Comparison of ENCODE assay signal across 17 mouse cellular contexts in the genomic region with DNA sequence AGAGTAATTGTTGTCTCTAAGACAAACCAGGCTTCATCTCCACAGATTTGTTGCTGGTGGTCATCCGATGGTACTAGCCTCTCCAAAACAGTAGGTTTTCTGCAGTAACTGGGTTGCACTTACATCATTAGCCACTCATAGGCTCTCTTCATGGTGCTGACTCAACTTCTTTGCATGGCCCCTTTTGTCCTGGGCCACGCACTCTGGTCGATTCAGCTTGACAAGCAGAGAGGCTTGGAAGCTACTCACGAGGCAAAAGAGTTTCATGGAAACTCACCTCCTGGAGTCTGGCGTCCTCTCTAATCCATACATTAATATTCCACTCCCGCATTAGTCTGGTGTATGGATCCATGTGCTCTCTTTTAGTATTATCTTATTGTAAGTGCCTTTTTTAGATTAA.
"Had no signal": no experiment of that assay in that cellular context is flagged by ENCODE, and none has a peak within 500 bp of the region (broad histone marks: within the 10 kb centered on the region; RNA-seq: fewer than 3 reads in every experiment).

No protein-coding gene starts in this region.

- H3K27me3 ChIP-seq: neural tube, embryonic 12.5 days; neural tube, embryonic 13.5 days; neural tube, embryonic 15.5 days; stomach, embryonic 15.5 days had no signal

- H3K4me1 ChIP-seq: neural tube, embryonic 12.5 days; neural tube, embryonic 13.5 days; neural tube, embryonic 15.5 days; stomach, embryonic 15.5 days had no signal

- H3K36me3 ChIP-seq: neural tube, embryonic 12.5 days; neural tube, embryonic 13.5 days; neural tube, embryonic 15.5 days; stomach, embryonic 15.5 days had no signal

- H3K9me3 ChIP-seq: neural tube, embryonic 15.5 days; stomach, embryonic 15.5 days had no signal

- H3K27ac ChIP-seq: neural tube, embryonic 12.5 days; neural tube, embryonic 13.5 days; neural tube, embryonic 15.5 days; stomach, embryonic 15.5 days; stomach, postnatal 0 days had no signal

- H3K4me3 ChIP-seq: neural tube, embryonic 12.5 days; neural tube, embryonic 13.5 days; neural tube, embryonic 15.5 days; stomach, embryonic 15.5 days had no signal

- DNase-seq: retina, postnatal 1 day; right cerebral cortex, adult 18-20 months; right cerebral cortex, postnatal 14 days; right cerebral cortex, postnatal 25 days; right cerebral cortex, postnatal 4 days; spleen, adult 18-20 months; thymus, adult 18-20 months; thymus, adult 2 months; thymus, postnatal 14 days; thymus, postnatal 25 days; thymus, postnatal 36 days; thymus, postnatal 4 days had no signal
